Mouse (Mus musculus) adrenal gland, postnatal 4 days (tissue): ENCODE measurements around the gene Morn4. TPM values are rescaled to one million over a fixed set of nuclear protein-coding genes. Genes with fewer than 3 reads are reported as not detected.
A peak's percentile ranks its signal among the peaks of the same experiment; 100 is the strongest.
"Not testable (repeated sequence)": the region's sequence is repeated elsewhere in the genome, so short reads cannot be mapped to it uniquely, and the experiment has no call there.

Source experiments
- DNase-seq, 2 experiments: peaks; one replicate each; pipeline ENCODE4 v3.0.0; 2021 to 2022; ENCODE audit warnings: low spot score in 2 of 2, mixed read lengths in 2 of 2
- total RNA-seq, 2 experiments: library from RNA; stranded (reverse); gene quantifications; 2 replicates each; pipeline ENCODE4 v1.2.3; 2021

The Morn4 gene
- total RNA-seq, 2 experiments from 2014 or later, result 15.0 to 16.0 TPM

GRCm38 (mm10) chr19:42089103-42089747 is 3.1 kb upstream of the Morn4 start:
- DNase-seq, result peak in 1 of 2 experiments; percentile 16

GRCm38 (mm10) chr19:42085690-42086089 is 467 bp downstream of the Morn4 start:
- DNase-seq, result no peak

GRCm38 (mm10) chr19:42081613-42082012 is 4.5 kb downstream of the Morn4 start:
- not testable (repeated sequence) for DNase-seq

GRCm38 (mm10) chr19:42080469-42080868 is 5.7 kb downstream of the Morn4 start:
- no peak for DNase-seq

- DNase-seq, result no peak
Measured at GRCm38 (mm10) chr19:42079950-42080349, 6.2 kb downstream of the Morn4 start.

- DNase-seq, result no peak
Measured at GRCm38 (mm10) chr19:42079006-42079405, 7.2 kb downstream of the Morn4 start.

- DNase-seq, result no peak
Measured at GRCm38 (mm10) chr19:42078566-42078965, 7.6 kb downstream of the Morn4 start.

GRCm38 (mm10) chr19:42075992-42076391 is 10.2 kb downstream of the Morn4 start:
- no peak for DNase-seq

GRCm38 (mm10) chr19:42075051-42075450 is 11.1 kb downstream of the Morn4 start:
- DNase-seq, result no peak

GRCm38 (mm10) chr19:42072802-42073201 is 13.4 kb downstream of the Morn4 start:
- DNase-seq, result no peak

- DNase-seq, result no peak
Measured at GRCm38 (mm10) chr19:42071886-42072608, 14.1 kb downstream of the Morn4 start.

- DNase-seq, result no peak
Measured at GRCm38 (mm10) chr19:42071221-42071620, 14.9 kb downstream of the Morn4 start.

GRCm38 (mm10) chr19:42069241-42069525 is 17.0 kb downstream of the Morn4 start:
- no peak for DNase-seq

- DNase-seq, result no peak
Measured at GRCm38 (mm10) chr19:42068441-42069240, 17.5 kb downstream of the Morn4 start.

GRCm38 (mm10) chr19:42061443-42061842 is 24.7 kb downstream of the Morn4 start:
- DNase-seq, result no peak

- DNase-seq, result no peak
Measured at GRCm38 (mm10) chr19:42058426-42058825, 27.7 kb downstream of the Morn4 start.

- no peak for DNase-seq
Measured at GRCm38 (mm10) chr19:42056719-42057409, 29.3 kb downstream of the Morn4 start.

- DNase-seq, result no peak
Measured at GRCm38 (mm10) chr19:42055881-42056280, 30.3 kb downstream of the Morn4 start.

GRCm38 (mm10) chr19:42054255-42054654 is 31.9 kb downstream of the Morn4 start:
- no peak for DNase-seq

GRCm38 (mm10) chr19:42051948-42052347 is 34.2 kb downstream of the Morn4 start, which contains the start of gene 4933411K16Rik:
4933411K16Rik (plus strand) TSS chr19:42052248.
- DNase-seq, result no peak

- DNase-seq, result no peak
Measured at GRCm38 (mm10) chr19:42051351-42051750, 34.8 kb downstream of the Morn4 start.
